Mouse (Mus musculus): ENCODE results near the gene Pdzd3. TPM values are rescaled to one million over a fixed set of nuclear protein-coding genes. Genes with fewer than 3 reads are reported as not detected.
"Not testable (repeated sequence)": the region's sequence is repeated elsewhere in the genome, so short reads cannot be mapped to it uniquely, and the experiment has no call there.

Pdzd3 gene
- polyA plus RNA-seq (2015; fragmentation: Nextera tagmentation; extraction: Ambion mirVana) = 2.5 and 2.9 TPM in 2 replicates

DNA sequence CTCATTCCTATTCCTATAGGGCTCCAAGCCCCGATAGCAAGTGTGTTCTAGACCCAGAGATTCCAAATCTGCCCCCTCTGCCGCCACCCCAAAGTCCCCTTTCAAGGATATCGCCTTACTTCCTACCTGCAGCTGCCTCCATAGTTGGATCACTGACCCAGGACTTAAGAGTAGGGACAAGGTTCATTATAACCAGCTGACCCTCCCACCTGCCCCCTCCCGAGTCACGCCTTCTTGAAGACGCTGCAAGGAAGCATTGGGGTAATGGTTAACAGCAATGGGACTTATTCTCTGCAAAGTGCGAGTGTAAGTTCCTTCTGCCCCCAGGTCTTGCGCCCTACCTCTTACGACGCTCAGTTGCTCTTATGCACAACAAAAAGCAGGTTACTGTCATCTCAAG, at the start of gene Pdzd3:
TSS of gene Pdzd3 (minus strand) at position 158 of the 400 bp plus-strand sequence.
- ATAC-seq (ENCODE audit: insufficient read depth, low FRiP score, low read depth) = no peak
- WGBS = 71% methylated on average over 10 of the region's 10 CpGs
- H3K27me3 ChIP-seq (replicated peaks) = no peaks in the 10 kb centered on the region
- H3K4me1 ChIP-seq = 0 out of 2 replicates have a peak, but pooled peaks cover 15% of the 10 kb centered on the region
- H3K4me3 ChIP-seq (replicated peaks) = no peak within 1 kb of the TSS
- no peaks in the 10 kb centered on the region for H3K9me3 ChIP-seq
- H3K36me3 ChIP-seq = no peaks in the 10 kb centered on the region
- H3K9ac ChIP-seq = no peak within 1 kb of the TSS
- H3K27ac ChIP-seq = no peak within 1 kb of the TSS
- no peak within 1 kb of the TSS for H3K4me2 ChIP-seq

DNA sequence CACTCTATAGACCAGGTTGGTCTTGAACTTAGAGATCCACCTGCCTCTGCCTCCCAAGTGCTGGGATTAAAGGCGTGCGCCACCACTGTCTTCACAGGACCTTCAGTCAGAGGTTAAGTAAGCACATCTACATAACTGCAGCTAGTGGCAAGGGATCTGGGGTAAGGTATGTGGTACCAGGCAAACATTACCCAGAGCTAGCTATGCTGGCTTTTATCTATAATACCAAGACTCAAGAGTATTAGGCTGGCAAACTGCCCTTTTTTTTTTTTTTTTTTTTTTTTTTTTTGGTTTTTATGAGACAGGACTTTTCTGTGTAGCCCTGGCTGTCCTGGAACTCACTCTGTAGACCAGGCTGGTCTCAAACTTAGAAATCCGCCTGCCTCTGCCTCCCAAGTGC, 48.7 kb upstream of the Pdzd3 start:
- H3K4me2 ChIP-seq; ATAC-seq (ENCODE audit: insufficient read depth, low FRiP score, low read depth); H3K9ac ChIP-seq; H3K4me1 ChIP-seq; H3K4me3 ChIP-seq (replicated peaks); H3K9me3 ChIP-seq; H3K27me3 ChIP-seq (replicated peaks); H3K27ac ChIP-seq: not testable (repeated sequence)
- H3K36me3 ChIP-seq = peaks cover 53% of the 10 kb centered on the region
- 93% methylated on average over 3 of the region's 3 CpGs for WGBS

DNA sequence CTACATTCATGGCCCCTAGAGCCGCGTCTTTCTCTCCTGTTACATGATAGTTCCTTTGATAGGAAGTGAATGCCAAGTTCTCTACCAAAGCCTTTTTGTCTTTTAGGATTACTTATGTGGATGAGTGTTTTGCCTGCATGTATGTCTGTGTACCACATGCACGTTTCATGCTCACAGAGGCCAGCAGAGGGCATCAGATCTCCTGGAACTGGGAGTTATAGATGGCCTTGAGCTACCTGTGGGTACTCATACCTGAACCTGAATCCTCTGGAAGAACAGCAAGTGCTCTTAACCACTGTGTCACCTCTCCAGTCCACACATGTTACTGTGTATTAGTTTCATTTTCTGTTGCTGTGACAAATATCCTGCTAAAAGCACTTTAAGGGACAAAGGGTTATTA, 41.2 kb upstream of the Pdzd3 start:
- no peak overlapping the region for H3K9ac ChIP-seq
- ATAC-seq (ENCODE audit: insufficient read depth, low FRiP score, low read depth) = no peak
- no peak overlapping the region for H3K4me2 ChIP-seq
- WGBS = 70% methylated on average over 3 of the region's 3 CpGs
- H3K27me3 ChIP-seq (replicated peaks) = 0 out of 2 replicates have a peak, but pooled peaks cover 6% of the 10 kb centered on the region
- no peaks in the 10 kb centered on the region for H3K9me3 ChIP-seq
- peaks cover 46% of the 10 kb centered on the region for H3K36me3 ChIP-seq
- no peak overlapping the region for H3K27ac ChIP-seq
- peaks cover 16% of the 10 kb centered on the region for H3K4me1 ChIP-seq
- no peak overlapping the region for H3K4me3 ChIP-seq (replicated peaks)

DNA sequence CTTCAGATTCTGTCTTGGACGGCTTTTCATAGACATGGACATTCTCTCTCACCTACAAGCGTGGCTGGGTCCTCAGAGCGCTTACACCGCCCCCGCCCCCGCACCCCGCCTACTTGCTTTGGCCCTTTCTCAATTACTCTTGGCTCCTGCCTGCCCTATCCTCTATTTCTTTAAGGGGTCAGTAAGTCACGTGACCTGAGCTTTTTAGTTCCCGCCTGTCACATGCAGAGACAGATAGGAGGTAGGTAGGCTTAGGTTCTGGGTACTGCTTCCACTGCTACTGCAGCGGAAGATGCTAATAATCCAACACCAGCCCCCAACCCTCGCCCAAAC, 37.7 kb upstream of the Pdzd3 start:
- Histone ChIP-seq H3K9me3 (no peaks in the 10 kb centered on the region), H3K4me1 (peaks cover 26% of the 10 kb centered on the region), H3K4me3 (replicated peaks) (0 out of 2 replicates have a peak overlapping the region, but pooled peaks have one; percentile 66), H3K36me3 (peaks cover 21% of the 10 kb centered on the region), H3K27me3 (replicated peaks) (0 out of 2 replicates have a peak, but pooled peaks cover 10% of the 10 kb centered on the region), H3K27ac (no peak overlapping the region), H3K9ac (no peak overlapping the region), H3K4me2 (peak overlapping the region; percentile 98)
- ATAC-seq (ENCODE audit: insufficient read depth, low FRiP score, low read depth) = 0 out of 2 replicates have a peak, but pooled peaks have one; percentile 11
- 16% methylated on average over 11 of the region's 11 CpGs for WGBS

DNA sequence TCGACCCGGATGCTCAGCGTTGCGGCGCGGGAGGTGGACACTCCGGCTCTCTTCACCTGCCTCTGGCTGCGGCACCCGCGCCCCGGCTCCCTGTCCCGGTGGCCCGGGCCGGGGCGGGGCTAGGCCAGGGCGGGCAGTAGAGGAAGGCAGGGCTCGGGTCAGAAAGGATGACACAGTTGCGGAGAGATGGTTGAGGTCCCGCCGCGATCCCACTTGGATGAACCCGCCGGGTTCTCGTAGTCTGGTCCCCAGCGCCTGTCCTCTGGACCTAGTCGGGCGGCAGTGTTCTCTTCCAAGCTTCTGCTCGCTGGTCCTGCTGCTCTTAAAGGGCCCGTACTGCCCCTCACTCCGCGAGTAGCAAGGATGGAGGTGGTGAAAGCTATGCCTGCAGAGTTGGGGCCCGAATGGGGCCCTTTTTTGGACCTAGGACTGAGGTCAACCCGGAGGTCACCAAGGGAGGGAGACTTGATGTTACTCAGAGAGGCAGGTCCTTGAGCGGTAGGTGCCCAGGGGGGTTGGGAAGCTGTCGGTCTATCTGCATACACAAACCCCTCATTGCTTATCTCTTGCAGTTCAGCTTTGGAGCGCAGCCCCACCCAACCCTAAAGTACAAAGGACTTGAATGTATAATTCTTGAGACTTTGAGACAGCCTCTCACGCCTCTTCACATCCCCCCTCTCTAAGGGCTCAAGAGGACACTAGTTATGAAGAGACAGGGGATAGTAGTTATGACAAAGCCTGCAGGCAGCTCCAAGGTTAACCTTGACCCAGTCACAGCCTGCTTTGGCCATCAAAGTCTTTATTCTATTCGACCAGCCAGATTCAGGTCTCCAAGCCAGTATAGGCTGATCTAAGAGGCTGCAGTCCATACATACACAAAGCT, 37.0 kb upstream of the Pdzd3 start, which contains the start of gene Abcg4:
TSS of gene Abcg4 (minus strand) at position 540 of the 883 bp plus-strand sequence.
- H3K4me3 ChIP-seq (replicated peaks) = peak within 1 kb of the TSS; percentile 66
- H3K4me1 ChIP-seq = peaks cover 26% of the 10 kb centered on the region
- H3K9me3 ChIP-seq = no peaks in the 10 kb centered on the region
- WGBS = under 1% methylated on average over 38 of the region's 38 CpGs
- ATAC-seq (ENCODE audit: insufficient read depth, low FRiP score, low read depth) = peak; percentile 78
- peak within 1 kb of the TSS; percentile 42 for H3K9ac ChIP-seq
- peaks cover 15% of the 10 kb centered on the region; the same call in 1 of the 2 replicates for H3K36me3 ChIP-seq
- H3K27me3 ChIP-seq (replicated peaks) = 0 out of 2 replicates have a peak, but pooled peaks cover 10% of the 10 kb centered on the region
- no peak within 1 kb of the TSS for H3K27ac ChIP-seq
- H3K4me2 ChIP-seq = peak within 1 kb of the TSS; percentile 98

DNA sequence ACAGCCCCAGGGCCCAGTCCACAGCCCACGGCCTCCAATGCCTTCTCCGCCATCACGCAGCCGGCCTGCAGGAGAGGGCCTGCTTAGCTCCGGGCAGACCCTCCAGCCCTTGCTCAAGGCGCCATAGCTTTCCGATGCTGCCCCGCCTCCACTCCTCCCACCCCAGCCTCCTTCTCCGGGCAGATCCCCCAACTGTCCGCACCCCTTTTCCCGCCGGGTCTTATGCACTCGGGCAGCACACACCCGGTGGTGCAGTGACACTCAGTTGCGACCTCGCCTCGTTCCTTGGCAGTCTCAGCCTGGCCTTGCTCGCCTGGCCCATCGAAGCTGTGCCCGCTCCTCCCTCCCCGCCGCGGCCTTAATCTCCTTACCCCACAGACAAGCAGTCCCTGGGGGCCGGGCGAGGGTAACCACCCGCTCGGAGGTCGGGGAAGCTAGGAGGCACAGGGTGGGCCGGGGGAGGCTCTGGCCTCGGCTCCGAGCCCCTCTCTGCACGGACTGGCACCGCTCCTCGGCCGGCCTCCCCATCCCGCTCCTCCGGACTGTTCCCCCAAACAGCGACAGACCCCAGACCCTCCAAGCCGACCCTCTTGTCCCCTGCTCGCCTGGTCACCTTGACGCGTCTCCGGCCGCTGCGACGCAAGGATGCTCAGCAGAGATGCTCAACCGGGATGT, 36.3 kb upstream of the Pdzd3 start:
- no peak overlapping the region for H3K27ac ChIP-seq

DNA sequence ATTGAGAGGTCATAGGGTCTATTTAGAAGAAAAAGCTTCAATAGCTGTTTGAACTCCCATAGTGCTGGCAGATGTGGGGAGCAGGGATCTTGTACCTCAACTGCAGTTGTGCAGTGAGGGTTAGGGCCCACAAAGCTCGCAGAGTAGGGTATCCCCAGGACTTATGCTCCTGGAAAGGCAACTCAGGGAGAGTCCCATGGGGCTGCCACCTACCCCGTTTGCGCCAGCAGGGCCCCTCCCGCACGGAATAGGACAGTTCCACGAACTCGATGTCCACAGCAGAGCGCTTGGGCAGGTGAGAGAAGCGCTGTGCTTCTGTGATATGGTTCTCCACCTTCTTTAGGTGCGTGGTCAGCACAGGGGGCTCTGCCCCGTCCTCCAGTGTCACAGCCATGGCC, 35.7 kb upstream of the Pdzd3 start:
- ATAC-seq (ENCODE audit: insufficient read depth, low FRiP score, low read depth) = 0 out of 2 replicates have a peak, but pooled peaks have one; percentile 1
- WGBS = 16% methylated on average over 11 of the region's 11 CpGs
- Histone ChIP-seq H3K27ac (no peak overlapping the region), H3K27me3 (replicated peaks) (0 out of 2 replicates have a peak, but pooled peaks cover 10% of the 10 kb centered on the region), H3K9ac (peak overlapping the region; percentile 42; the same call in 1 of the 2 replicates), H3K4me2 (peak overlapping the region; percentile 98), H3K36me3 (0 out of 2 replicates have a peak, but pooled peaks cover 5% of the 10 kb centered on the region), H3K4me1 (peaks cover 26% of the 10 kb centered on the region), H3K4me3 (replicated peaks) (peak overlapping the region; percentile 66), H3K9me3 (no peaks in the 10 kb centered on the region)

More for the DNA sequence above, 36.3 kb upstream of the Pdzd3 start:
- Histone ChIP-seq H3K4me1 (peaks cover 26% of the 10 kb centered on the region), H3K4me3 (replicated peaks) (peak overlapping the region; percentile 66), H3K9me3 (no peaks in the 10 kb centered on the region), H3K27me3 (replicated peaks) (0 out of 2 replicates have a peak, but pooled peaks cover 10% of the 10 kb centered on the region), H3K4me2 (peak overlapping the region; percentile 98), H3K36me3 (0 out of 2 replicates have a peak, but pooled peaks cover 7% of the 10 kb centered on the region), H3K9ac (peak overlapping the region; percentile 42)
- ATAC-seq (ENCODE audit: insufficient read depth, low FRiP score, low read depth) = peak; percentile 23
- WGBS = under 1% methylated on average over 46 of the region's 47 CpGs

DNA sequence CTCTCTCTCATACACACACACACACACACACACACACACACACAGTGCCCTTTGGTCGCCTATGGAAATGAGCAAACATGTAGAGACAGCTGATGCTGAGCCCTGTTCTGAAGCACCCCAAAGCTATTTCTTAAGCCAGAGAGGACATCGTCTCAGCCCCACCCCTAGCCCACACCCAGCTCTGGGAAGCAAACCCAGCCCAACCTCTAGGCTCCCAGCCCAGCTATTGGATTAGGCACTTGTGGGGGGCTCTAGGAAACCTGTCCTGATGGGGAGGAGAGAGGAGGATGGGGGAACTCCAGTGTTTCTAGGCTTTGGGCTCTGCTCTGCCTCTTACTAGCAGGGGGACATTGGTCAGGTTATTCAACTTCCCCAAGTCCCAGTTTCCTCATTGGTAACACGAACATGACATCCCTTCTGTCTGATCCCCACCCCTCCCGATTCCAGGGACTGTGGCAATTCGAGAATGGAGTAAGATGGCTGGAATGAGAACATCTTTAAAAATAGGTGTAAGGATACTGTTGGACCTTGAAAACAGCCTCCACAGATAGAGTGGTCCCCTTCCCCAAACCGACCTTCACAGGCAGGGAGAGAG, 35.1 kb upstream of the Pdzd3 start:
- no peak overlapping the region for H3K9ac ChIP-seq
- 0 out of 2 replicates have a peak, but pooled peaks cover 5% of the 10 kb centered on the region for H3K36me3 ChIP-seq
- 0 out of 2 replicates have a peak, but pooled peaks cover 10% of the 10 kb centered on the region for H3K27me3 ChIP-seq (replicated peaks)
- H3K4me2 ChIP-seq = peak overlapping the region; percentile 10; the same call in 1 of the 2 replicates
- 19% methylated on average over 6 of the region's 6 CpGs for WGBS
- peak overlapping the region; percentile 66; the same call in 1 of the 2 replicates for H3K4me3 ChIP-seq (replicated peaks)
- ATAC-seq (ENCODE audit: insufficient read depth, low FRiP score, low read depth) = no peak
- H3K9me3 ChIP-seq = no peaks in the 10 kb centered on the region
- peaks cover 26% of the 10 kb centered on the region for H3K4me1 ChIP-seq
- H3K27ac ChIP-seq = no peak overlapping the region

DNA sequence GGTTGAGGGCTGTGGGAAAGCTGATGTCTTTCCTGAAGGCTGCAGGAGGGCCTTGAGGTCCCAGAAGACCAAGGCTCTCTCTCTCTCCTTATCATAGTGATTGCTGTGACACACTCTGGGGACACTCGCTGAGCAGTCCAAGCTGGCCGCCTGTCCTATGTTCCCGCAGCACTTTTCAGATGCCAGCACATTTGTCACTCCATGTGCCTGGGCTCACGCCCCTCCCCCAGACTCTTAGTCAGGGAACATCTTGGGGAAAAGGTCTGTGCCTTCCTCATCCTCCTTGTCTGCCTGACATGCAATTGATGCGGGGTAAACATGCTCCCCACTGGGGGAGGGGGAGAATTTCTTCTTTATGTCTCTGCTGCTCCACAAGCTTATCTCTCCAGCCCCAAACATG, 31.9 kb upstream of the Pdzd3 start:
- no peaks in the 10 kb centered on the region for H3K36me3 ChIP-seq
- H3K4me1 ChIP-seq = peaks cover 17% of the 10 kb centered on the region
- no peak overlapping the region for H3K27ac ChIP-seq
- no peak overlapping the region for H3K4me2 ChIP-seq
- H3K4me3 ChIP-seq (replicated peaks) = no peak overlapping the region
- 59% methylated on average over 5 of the region's 5 CpGs for WGBS
- no peak for ATAC-seq (ENCODE audit: insufficient read depth, low FRiP score, low read depth)
- 0 out of 2 replicates have a peak, but pooled peaks cover 10% of the 10 kb centered on the region for H3K27me3 ChIP-seq (replicated peaks)
- no peaks in the 10 kb centered on the region for H3K9me3 ChIP-seq
- no peak overlapping the region for H3K9ac ChIP-seq

DNA sequence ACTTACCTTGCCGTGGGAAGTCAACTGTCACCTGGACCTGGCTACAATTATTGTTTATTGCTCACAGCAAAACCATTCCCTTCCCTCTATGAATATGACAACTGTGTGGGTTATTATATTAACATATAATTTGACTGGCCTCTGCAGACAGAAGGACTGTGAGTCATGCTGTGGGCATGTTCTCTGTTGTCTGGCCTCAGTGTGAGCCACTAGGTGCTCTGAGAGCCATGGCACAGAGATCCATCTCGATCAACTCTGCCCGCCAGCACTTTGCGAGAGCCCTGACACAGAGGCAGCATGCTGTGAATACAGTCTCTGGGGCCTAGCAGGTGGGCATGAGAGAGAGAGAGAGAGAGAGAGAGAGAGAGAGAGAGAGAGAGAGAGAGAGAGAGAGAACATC, 18.7 kb upstream of the Pdzd3 start:
- Histone ChIP-seq H3K27me3 (replicated peaks) (no peaks in the 10 kb centered on the region), H3K9me3 (no peaks in the 10 kb centered on the region), H3K27ac (no peak overlapping the region), H3K9ac (no peak overlapping the region), H3K4me3 (replicated peaks) (no peak overlapping the region), H3K4me1 (peaks cover 17% of the 10 kb centered on the region; the same call in 1 of the 2 replicates), H3K36me3 (no peaks in the 10 kb centered on the region), H3K4me2 (no peak overlapping the region)
- ATAC-seq (ENCODE audit: insufficient read depth, low FRiP score, low read depth) = no peak
- WGBS = 85% methylated on average over 4 of the region's 4 CpGs

DNA sequence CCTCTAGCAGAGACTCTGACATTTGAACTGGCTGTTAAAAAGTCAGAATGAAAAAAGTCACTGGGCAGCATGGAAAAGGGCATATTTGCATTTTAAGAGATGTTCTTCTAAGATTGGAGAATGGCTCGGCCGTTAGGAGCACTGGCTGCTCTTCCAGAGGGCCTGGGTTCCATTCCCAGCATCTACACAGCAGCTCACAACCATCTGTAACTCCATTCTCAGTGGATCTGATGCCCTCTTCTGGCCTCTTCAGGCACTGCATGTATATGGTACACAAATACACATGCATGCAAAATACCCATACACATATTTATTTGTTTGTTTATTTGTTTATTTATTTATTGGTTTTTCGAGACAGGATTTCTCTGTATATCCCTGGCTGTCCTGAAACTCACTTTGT, 17.8 kb upstream of the Pdzd3 start:
- 83% methylated on average over 3 of the region's 3 CpGs for WGBS
- H3K4me2 ChIP-seq = no peak overlapping the region
- no peak overlapping the region for H3K4me3 ChIP-seq (replicated peaks)
- H3K36me3 ChIP-seq = no peaks in the 10 kb centered on the region
- H3K4me1 ChIP-seq = peaks cover 17% of the 10 kb centered on the region; the same call in 1 of the 2 replicates
- no peaks in the 10 kb centered on the region for H3K9me3 ChIP-seq
- H3K27me3 ChIP-seq (replicated peaks) = no peaks in the 10 kb centered on the region
- H3K27ac ChIP-seq = no peak overlapping the region; the same call in 1 of the 2 replicates
- ATAC-seq (ENCODE audit: insufficient read depth, low FRiP score, low read depth) = no peak
- H3K9ac ChIP-seq = no peak overlapping the region
